Mouse (Mus musculus) E14TG2a.4 (cell line): ENCODE results near the gene Tmem132a.

Experiments
- H3K27me3 ChIP-seq: 2 replicates; pipeline ENCODE4 v1.6.1; 2014; ENCODE audit warnings: low read length, control low read depth; ENCODE audit not compliant: insufficient read depth
- H3K36me3 ChIP-seq: 2 replicates; pipeline ENCODE4 v1.6.1; 2014; ENCODE audit warnings: low read length, control low read depth; ENCODE audit not compliant: insufficient read depth
- H3K4me1 ChIP-seq: replicated peaks from 2 replicates; pipeline ENCODE4 v1.6.1; 2014; ENCODE audit warnings: low read depth, low read length, control low read depth
- H3K4me3 ChIP-seq: replicated peaks from 2 replicates; pipeline ENCODE4 v1.5.1; 2014; ENCODE audit warnings: mild to moderate bottlenecking, low read length
- H3K9me3 ChIP-seq: 2 replicates; pipeline ENCODE4 v1.6.1; 2014; ENCODE audit warnings: low read length, control low read depth
- CTCF ChIP-seq: conservative IDR thresholded peaks from 2 replicates; pipeline ENCODE4 v1.5.1; 2014; ENCODE audit warnings: low read length
- NANOG ChIP-seq: IDR thresholded peaks from 2 replicates; pipeline ENCODE4 v1.6.1; 2014; ENCODE audit warnings: borderline replicate concordance, low read length, mixed read lengths
- POU5F1 ChIP-seq: IDR thresholded peaks from 2 replicates; pipeline ENCODE4 v1.6.1; 2014; ENCODE audit warnings: low read length, borderline replicate concordance

Gene Tmem132a

DNA sequence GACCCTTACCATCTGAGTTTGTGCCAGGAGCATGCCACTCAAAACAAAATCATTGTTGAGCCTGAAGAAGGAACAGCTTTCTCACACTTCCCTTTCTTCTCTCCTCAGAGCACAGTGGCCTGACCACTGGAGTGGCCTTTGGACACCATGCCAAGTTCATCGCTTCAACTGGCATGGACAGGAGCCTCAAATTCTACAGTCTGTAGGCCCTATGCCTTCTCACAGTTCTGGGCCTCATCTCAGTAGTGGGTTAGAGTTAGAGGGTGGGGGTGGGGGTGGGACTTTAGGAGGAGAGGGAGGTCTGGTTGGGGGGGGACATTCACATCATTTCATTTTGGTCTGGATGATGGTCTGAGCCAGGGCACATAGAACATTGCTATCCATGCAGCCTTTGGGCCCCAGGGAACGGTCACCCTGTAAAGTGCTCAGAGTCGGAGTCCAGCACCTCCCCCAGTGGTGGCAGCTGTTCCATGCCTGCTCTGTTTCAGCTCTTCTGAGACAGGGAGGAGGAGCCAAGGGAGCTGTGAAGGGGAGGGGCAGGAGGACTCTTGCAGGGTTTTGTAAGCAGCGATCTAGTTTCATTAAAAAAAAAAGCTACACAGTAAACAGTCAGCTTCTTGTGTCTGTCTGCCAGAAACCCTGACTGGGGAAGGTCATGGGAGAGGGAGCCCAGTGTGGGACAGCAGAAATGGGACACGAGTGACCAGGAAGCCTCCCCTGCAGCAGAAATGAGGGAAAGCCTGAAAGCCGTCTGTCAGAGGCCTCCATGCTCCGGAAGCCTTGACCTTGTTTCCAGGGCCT lies 35.4 kb upstream of the Tmem132a start:
- H3K27me3 ChIP-seq = no peaks in the 10 kb centered on the region
- peaks cover 95% of the 10 kb centered on the region for H3K36me3 ChIP-seq
- no peaks in the 10 kb centered on the region for H3K9me3 ChIP-seq
- peaks cover 14% of the 10 kb centered on the region for H3K4me1 ChIP-seq
- H3K4me3 ChIP-seq = no peak overlapping the region
- TF ChIP-seq CTCF = no peak
- TF ChIP-seq NANOG = no peak
- no peak for TF ChIP-seq POU5F1

DNA sequence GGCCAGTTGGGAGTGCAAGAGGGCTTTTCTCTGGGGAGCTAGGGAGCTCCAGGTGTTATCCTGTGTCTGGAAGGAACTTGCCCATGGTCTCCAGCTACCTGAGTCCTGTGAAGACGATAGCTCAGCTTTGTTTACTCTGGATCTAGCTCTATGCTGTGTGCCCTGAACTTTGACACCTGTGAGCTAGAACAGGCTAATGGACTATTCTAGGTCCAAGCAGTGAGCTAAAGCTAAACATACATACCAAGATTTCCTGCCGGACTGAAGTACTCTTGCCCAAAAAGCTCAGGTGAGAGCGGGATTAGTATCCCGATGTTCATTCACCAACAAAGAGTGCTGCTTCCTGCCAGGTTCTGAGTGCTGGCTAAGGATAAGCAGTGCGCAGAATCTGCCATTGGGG lies 34.8 kb upstream of the Tmem132a start:
- no peak for TF ChIP-seq POU5F1
- no peak for TF ChIP-seq CTCF
- no peak for TF ChIP-seq NANOG
- H3K4me3 ChIP-seq = no peak overlapping the region
- H3K36me3 ChIP-seq = peaks cover 99% of the 10 kb centered on the region
- no peaks in the 10 kb centered on the region for H3K27me3 ChIP-seq
- peaks cover 14% of the 10 kb centered on the region for H3K4me1 ChIP-seq
- H3K9me3 ChIP-seq = no peaks in the 10 kb centered on the region

DNA sequence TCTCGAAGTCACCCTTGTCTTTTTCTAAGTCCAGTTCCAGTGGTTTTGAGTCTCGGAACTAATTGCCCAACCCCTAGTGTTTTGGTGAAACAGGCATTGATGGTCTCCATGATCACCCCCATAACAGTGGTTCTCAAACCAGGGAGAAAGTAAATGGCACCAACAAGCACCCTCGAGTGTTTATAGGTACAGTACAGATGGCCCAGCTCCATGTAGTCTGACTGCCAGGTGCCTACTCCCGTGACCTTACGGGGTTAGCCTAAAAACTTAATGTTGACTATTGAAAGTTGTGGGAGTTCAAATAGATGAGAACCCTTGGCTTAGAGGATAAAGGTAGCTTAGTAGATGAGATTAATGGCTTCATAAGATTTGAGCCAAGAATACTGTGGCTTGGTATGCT lies 31.3 kb upstream of the Tmem132a start:
- Histone ChIP-seq H3K27me3 (no peaks in the 10 kb centered on the region), H3K9me3 (no peaks in the 10 kb centered on the region), H3K4me3 (no peak overlapping the region), H3K4me1 (peaks cover 39% of the 10 kb centered on the region), H3K36me3 (peaks cover 93% of the 10 kb centered on the region)
- TF ChIP-seq NANOG (no peak), POU5F1 (no peak), CTCF (no peak)

DNA sequence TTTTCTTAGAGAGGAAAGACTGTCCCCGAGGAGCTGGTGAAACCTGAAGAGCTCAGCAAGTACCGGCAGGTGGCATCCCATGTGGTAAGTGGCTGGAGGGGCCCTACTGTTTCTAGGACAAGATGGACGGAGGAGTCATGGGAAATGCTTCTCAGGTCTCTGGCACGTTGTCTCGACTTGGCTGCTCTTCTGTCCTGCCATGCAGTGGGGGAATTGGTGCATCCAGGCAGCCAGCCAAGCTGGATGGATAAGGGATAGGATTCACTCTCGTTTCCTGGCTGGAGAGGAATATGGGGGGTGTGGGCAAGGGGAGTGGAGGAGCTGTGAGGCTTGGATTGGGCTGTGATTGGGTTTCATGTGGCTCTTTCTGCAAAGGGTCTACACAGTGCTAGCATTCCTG lies 30.6 kb upstream of the Tmem132a start:
- no peaks in the 10 kb centered on the region for H3K27me3 ChIP-seq
- peaks cover 86% of the 10 kb centered on the region for H3K36me3 ChIP-seq
- no peak overlapping the region for H3K4me3 ChIP-seq
- H3K9me3 ChIP-seq = no peaks in the 10 kb centered on the region
- H3K4me1 ChIP-seq = peaks cover 45% of the 10 kb centered on the region
- TF ChIP-seq CTCF = no peak
- no peak for TF ChIP-seq NANOG
- TF ChIP-seq POU5F1 = no peak

DNA sequence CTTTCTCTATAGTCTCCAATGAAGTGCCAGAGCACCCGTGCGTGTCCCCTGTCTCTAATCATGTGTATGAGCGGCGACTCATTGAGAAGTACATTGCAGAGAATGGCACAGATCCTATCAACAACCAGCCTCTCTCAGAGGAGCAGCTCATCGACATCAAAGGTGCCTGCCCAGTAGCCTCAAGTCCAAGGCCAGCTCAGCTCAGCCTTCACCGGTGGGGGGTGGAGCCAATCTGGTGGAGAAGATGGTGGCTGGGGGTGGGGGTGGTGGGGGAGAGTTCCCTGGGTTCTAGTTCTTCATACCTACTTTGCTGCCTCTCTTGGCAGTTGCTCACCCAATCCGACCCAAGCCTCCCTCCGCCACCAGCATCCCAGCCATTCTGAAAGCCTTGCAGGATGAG lies 27.8 kb upstream of the Tmem132a start:
- peaks cover 58% of the 10 kb centered on the region for H3K36me3 ChIP-seq
- H3K4me3 ChIP-seq = no peak overlapping the region
- H3K27me3 ChIP-seq = no peaks in the 10 kb centered on the region
- H3K9me3 ChIP-seq = no peaks in the 10 kb centered on the region
- no peak for TF ChIP-seq POU5F1
- no peak for TF ChIP-seq NANOG
- no peak for TF ChIP-seq CTCF
- H3K4me1 ChIP-seq = peaks cover 41% of the 10 kb centered on the region

DNA sequence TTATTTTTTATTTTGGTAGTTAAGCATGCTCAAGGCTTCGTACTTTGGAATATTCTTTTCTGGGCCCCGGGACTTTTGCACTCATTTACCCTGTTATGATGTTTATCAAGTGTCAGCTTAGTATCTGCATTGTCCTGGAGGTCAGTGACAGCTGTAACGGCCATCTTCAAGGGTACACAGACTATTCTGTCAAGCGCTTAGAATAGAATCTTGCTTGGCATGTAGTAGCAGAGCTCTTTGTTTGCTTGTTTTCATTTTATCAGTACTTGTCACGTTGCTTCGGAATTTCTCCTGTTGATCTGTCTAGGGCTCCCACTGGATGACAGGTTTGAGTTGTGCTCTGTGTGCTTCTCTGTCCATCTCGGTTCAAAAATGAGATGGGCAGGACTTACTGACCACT lies 27.1 kb upstream of the Tmem132a start:
- peak overlapping the region; percentile 98; the same call in 1 of the 2 replicates for H3K4me3 ChIP-seq
- TF ChIP-seq POU5F1 (no peak), CTCF (no peak), NANOG (no peak)
- H3K4me1 ChIP-seq = peaks cover 41% of the 10 kb centered on the region
- peaks cover 52% of the 10 kb centered on the region for H3K36me3 ChIP-seq
- no peaks in the 10 kb centered on the region for H3K27me3 ChIP-seq
- no peaks in the 10 kb centered on the region for H3K9me3 ChIP-seq

DNA sequence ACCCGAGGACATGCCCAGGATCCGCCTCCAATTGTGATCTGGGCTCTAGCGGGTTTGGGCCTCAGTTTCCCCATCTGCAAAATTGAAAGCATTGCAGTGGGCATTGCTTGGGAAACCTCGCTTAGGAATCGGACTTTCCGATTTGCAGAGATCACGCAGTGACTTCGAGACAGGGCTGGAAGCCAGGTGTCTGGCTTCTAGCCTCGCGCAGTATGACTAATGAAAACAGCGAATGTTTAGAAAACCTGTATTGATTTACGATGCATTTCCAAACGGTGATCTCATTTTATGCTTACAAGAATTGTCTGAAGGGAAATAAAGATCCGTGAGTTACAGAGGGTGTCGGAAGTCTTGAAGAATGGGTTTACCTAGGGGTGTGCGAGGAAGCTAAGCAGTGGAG lies 26.0 kb upstream of the Tmem132a start:
- H3K36me3 ChIP-seq = peaks cover 40% of the 10 kb centered on the region
- H3K4me3 ChIP-seq = peak overlapping the region; percentile 98
- TF ChIP-seq NANOG (no peak), CTCF (no peak), POU5F1 (no peak)
- no peaks in the 10 kb centered on the region for H3K9me3 ChIP-seq
- H3K27me3 ChIP-seq = no peaks in the 10 kb centered on the region
- peaks cover 50% of the 10 kb centered on the region for H3K4me1 ChIP-seq

DNA sequence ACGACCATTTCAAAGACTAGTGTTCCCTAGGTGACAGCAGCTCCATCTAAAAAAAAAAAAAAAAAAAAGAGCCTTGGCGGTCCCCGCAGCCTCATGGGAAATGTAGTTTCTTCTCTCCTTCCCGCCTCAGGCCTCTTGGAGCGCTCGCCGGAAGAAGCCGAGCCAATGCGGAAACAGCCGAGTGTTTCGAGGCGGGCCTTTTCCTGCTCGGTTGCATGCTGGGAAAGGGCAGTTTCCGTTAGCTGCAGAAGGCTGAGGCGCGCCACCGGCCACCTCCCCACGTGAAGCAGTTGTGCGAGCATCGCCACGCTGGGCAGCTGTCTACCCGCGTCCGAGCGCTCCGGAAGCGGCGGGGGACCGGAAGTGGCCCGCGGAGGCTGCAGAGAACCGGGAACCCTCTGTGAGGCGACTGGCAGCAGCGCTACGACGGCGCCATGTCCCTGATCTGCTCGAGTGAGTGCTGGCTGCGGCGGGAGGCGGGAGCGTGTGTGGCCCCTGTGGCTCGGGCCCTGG lies 25.3 kb upstream of the Tmem132a start, which contains the start of gene Prpf19:
Gene Prpf19, plus strand, starts transcription at position 216 of the 513 bp plus-strand sequence.
- Histone ChIP-seq H3K27me3 (no peaks in the 10 kb centered on the region), H3K4me1 (peaks cover 55% of the 10 kb centered on the region), H3K36me3 (peaks cover 34% of the 10 kb centered on the region), H3K4me3 (peak within 1 kb of the TSS; percentile 98), H3K9me3 (no peaks in the 10 kb centered on the region)
- TF ChIP-seq NANOG (no peak), CTCF (no peak), POU5F1 (no peak)

DNA sequence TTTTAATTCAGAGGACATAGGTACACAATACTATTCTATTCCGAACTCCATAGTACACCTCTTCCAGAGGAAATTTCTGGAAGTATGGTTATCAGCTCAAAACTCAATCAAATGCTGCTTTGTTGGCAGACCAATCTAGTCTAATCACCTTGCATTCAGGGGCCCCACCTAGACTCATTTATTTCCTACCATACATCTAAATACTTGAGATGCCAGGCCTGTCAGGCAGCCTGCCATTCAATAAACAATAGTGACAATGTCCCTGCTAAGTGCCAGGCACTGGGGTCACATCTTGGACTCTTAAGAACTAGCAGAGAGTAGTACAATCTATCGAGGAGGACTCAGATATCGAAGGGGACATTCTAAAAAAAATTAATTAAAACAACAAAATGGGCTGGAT lies 22.5 kb upstream of the Tmem132a start:
- TF ChIP-seq CTCF (no peak), POU5F1 (no peak), NANOG (no peak)

More for the DNA sequence above, 22.5 kb upstream of the Tmem132a start:
- Histone ChIP-seq H3K4me3 (no peak overlapping the region), H3K9me3 (no peaks in the 10 kb centered on the region), H3K27me3 (0 out of 2 replicates have a peak, but pooled peaks cover 3% of the 10 kb centered on the region), H3K36me3 (peaks cover 5% of the 10 kb centered on the region), H3K4me1 (peaks cover 37% of the 10 kb centered on the region)
